Mouse (Mus musculus): Measurements from ENCODE around the gene Nsfl1c.

Nsfl1c gene

DNA sequence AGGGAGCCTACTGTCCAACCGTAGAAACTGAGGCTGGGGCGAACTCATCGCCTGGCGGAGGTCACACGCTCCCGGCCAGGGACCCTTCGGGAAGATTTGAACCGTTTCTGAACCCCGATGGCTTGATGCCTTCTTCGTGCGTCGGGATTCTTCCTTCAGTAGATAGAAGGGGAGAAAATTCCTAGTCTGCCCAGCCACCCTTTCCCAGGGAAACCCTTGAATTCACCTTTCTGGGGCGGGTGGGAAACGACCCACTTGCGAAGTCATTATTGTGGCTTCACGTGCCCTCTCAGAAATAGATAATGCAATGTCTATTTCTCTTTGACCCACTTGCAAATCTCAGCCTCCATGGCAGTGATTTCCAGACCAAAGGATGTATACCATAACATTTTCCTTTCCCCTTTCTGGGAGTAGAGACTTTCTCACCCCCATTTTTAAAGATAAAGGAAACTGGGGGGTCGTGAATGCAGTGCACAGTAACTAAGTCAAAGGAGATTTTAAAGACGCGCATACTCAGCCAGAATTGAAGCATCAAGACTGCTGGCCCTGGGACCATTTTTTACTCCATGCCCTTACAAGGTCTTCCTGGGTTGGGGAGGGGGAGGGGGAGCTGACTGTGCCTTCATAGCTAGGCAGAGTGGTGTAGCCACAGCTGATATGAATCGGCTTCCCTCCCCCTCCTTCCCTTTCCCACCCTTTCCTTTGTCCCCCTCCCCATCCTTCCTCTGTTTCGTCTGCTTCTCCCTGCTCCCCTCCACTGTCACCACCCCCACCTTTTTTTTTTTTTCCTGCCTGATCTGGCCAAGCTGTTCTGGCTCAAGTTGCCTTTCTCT, 49.3 kb downstream of the Nsfl1c start:
- no peak for DNase-seq (ENCODE audit: extremely low read depth, low read depth, low spot score)

DNA sequence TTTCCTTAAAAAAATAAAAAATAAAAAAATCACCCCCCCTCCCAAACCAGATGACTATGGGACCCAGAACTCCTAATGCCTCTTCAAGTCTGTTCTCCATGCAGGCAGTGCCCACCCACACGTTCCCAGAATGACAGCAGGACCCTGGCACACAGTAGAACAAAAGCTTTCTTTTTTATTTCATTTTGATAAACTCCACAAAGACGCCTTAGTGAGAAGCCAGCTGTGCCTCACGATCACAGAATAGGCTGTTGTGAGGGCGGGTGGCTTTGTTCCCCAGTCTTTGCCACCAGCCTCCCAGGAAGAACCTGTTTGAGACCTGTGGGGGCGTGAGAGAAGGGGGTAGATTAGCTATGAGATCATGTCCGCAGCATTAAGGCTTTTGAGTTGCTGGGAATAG, 50.7 kb downstream of the Nsfl1c start:
- no peak for DNase-seq (ENCODE audit: extremely low read depth, low read depth, low spot score)

DNA sequence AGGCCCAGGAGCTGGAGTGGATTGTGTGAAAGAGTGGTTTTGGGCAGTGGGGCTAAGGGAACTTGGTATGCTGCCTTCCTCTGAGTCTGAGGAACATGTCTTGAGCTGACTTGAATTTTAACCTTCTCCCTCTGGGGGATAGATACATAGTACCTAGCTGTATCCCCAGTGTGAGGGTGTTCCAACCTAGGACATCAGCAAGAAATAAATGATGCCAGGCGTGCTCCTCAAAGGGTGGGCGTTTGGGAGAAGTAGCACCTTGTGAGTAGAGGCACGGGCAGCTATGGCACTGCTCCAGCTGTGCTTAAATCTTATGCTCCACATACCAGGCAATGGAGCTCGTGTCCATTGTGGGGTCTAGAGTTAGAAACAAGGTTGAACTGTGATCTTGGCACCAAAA, 52.6 kb downstream of the Nsfl1c start:
- no peak for DNase-seq (ENCODE audit: extremely low read depth, low read depth, low spot score)

GRCm38 (mm10) chr2:151549615-151550121, 55.7 kb downstream of the Nsfl1c start:
- DNase-seq (ENCODE audit: extremely low read depth, low read depth, low spot score): no peak

Data from fat pad, adult 2 months (tissue).